Mouse (Mus musculus) intestine, embryonic 14.5 days (tissue): ENCODE data around the gene Nr5a2. TPM values are rescaled to one million over a fixed set of nuclear protein-coding genes. Genes with fewer than 3 reads are reported as not detected.

Experiments
- ATAC-seq: fragments of 200-750 bp; cut with Nextera tagmentation; replicated peaks from 2 replicates; pipeline ENCODE4 v1.8.0; 2017; ENCODE audit warnings: low read depth, moderate number of reproducible peaks, moderate TSS enrichment, moderate library complexity; ENCODE audit not compliant: low FRiP score, low TSS enrichment
- DNase-seq: peaks from one replicate; pipeline ENCODE4 v3.0.0-alpha.2; 2018; ENCODE audit warnings: low spot score
- H3K27ac ChIP-seq: fragments of 300-500 bp; sonication (generic); 2 replicates; pipeline ENCODE4 v1.5.1; 2014; ENCODE audit warnings: low read depth, mild to moderate bottlenecking, control low read depth
- H3K27me3 ChIP-seq: fragments of 300-500 bp; sonication (generic); replicated peaks from 2 replicates; pipeline ENCODE4 v1.6.1; 2014; ENCODE audit warnings: low read length, control low read depth; ENCODE audit not compliant: control insufficient read depth, insufficient read depth
- H3K36me3 ChIP-seq: fragments of 300-500 bp; sonication (generic); 2 replicates; pipeline ENCODE4 v1.6.1; 2014; ENCODE audit warnings: low read length, control low read depth; ENCODE audit not compliant: control insufficient read depth, insufficient read depth
- H3K4me1 ChIP-seq: fragments of 300-500 bp; sonication (generic); replicated peaks from 2 replicates; pipeline ENCODE4 v1.6.1; 2014; ENCODE audit warnings: low read length, control low read depth, mixed read lengths; ENCODE audit not compliant: control insufficient read depth, insufficient read depth
- H3K4me2 ChIP-seq: fragments of 300-500 bp; sonication (generic); 2 replicates; pipeline ENCODE4 v1.6.1; 2014; ENCODE audit warnings: low read length
- H3K4me3 ChIP-seq: fragments of 300-500 bp; sonication (generic); 2 replicates; pipeline ENCODE4 v1.5.1; 2014; ENCODE audit warnings: low read depth, low read length, control low read depth, mixed read lengths
- H3K9ac ChIP-seq: fragments of 300-500 bp; sonication (generic); 2 replicates; pipeline ENCODE4 v1.6.1; 2014; ENCODE audit warnings: mild to moderate bottlenecking, low read length
- H3K9me3 ChIP-seq: fragments of 300-500 bp; sonication (generic); 2 replicates; pipeline ENCODE4 v1.6.1; 2016; ENCODE audit warnings: low read length, control low read depth; ENCODE audit not compliant: control insufficient read depth
- WGBS: fragments of 180-500 bp; shearing (Covaris S2); extraction: QIAGEN DNeasy Blood & Tissue Kit; methylation state at CpG from one replicate; pipeline ENCODE4 v1.1.7; 2014; 5-methylcytosine and 5-hydroxymethylcytosine counted together
- polyA plus RNA-seq: library from polyadenylated mRNA; unstranded; fragments of >200 nt; fragmentation: Nextera tagmentation; extraction: Ambion mirVana; gene quantifications from 2 replicates; pipeline ENCODE4 v1.2.1, GENCODE M21; 2014

Nr5a2 gene
- polyA plus RNA-seq, 1 experiment from 2014 or later: 10.0 TPM

DNA sequence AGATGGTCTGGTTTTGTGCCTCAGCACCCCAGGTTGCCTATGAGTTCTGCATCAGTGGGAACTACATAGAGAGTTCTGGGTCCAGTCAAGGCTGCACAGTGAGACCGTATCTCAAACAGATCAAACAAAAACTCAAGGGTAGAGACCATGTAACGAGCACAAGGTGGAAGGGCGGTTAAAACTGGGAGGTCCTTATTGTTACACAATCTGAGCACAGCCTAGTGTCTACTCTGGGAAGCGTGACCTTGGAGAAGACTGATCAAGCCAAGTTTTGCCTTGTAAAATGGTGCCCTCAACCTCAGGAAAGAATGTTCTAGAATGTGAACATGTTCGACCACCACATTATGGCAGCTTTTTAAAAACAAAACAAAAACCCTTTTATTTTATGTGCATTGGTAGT, 12.8 kb upstream of the Nr5a2 start:
- H3K27ac ChIP-seq: no peak overlapping the region
- 86% methylated on average over 5 of the region's 5 CpGs for WGBS
- H3K9me3 ChIP-seq: no peaks in the 10 kb centered on the region

DNA sequence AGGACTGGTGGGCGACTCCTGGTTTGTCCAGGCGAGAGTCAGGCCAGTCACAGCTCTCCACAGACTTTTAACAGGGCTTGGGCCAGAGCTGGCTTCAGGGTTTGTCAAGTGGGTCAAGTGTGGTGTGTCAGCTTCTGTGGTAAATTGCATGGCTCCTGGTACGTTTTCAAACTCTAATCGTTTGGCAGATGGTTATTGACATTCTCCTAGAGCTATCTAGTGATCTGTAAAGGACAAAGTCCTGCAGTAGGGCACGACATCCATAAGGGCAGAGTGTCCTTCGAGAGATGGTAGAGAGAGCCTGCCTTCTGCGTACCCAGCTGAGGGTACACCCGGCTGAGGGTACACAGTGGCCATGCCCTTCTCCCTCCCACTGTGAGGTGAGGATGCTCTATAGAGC, 10.7 kb upstream of the Nr5a2 start:
- H3K9ac ChIP-seq: no peak overlapping the region
- H3K9me3 ChIP-seq: no peaks in the 10 kb centered on the region
- no peak overlapping the region for H3K4me3 ChIP-seq
- H3K4me2 ChIP-seq: no peak overlapping the region
- WGBS: 75% methylated on average over 8 of the region's 8 CpGs
- DNase-seq: no peak
- no peak for ATAC-seq
- H3K4me1 ChIP-seq: no peaks in the 10 kb centered on the region
- no peaks in the 10 kb centered on the region for H3K27me3 ChIP-seq
- no peak overlapping the region for H3K27ac ChIP-seq
- H3K36me3 ChIP-seq: no peaks in the 10 kb centered on the region

More for the DNA sequence above, 12.8 kb upstream of the Nr5a2 start:
- Histone ChIP-seq H3K36me3 (no peaks in the 10 kb centered on the region), H3K4me1 (no peaks in the 10 kb centered on the region), H3K4me2 (no peak overlapping the region), H3K9ac (no peak overlapping the region), H3K27me3 (no peaks in the 10 kb centered on the region), H3K4me3 (no peak overlapping the region)
- ATAC-seq (no peak), DNase-seq (no peak)

DNA sequence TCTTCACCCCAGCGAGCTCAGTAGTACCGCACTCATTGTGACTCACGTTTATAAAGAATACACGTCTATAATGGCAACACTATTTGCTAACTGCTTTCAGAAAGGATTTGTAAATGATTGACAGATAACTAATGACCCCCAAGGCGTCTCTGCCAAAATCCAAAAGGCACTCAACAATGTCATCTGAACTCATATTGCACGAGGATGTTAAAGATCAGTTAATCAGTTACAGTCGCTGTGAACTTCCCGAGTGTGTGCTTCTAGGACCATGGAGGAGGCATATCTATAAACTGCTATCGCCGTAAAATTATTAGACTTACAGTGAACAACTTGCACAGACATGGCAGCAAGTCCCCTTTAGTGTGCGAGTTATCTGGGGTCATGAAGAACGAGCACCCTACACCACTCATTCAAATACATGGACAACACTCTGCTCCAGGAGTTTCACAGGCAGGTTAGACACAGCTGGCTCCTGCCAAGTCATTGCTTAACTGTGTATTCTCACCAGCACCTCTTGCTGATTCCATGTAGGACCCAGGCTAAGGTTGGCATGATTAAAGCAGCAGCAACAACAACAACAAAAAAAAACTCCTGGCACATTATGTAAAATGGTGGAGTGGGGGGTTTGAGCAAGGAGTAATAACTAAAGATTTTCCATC, 6.6 kb upstream of the Nr5a2 start:
- H3K27ac ChIP-seq: no peak overlapping the region
- H3K9ac ChIP-seq: no peak overlapping the region
- H3K36me3 ChIP-seq: no peaks in the 10 kb centered on the region
- DNase-seq (no peak), ATAC-seq (no peak)
- no peaks in the 10 kb centered on the region for H3K9me3 ChIP-seq
- no peaks in the 10 kb centered on the region for H3K27me3 ChIP-seq
- H3K4me1 ChIP-seq: no peaks in the 10 kb centered on the region
- 68% methylated on average over 12 of the region's 12 CpGs for WGBS
- no peak overlapping the region for H3K4me3 ChIP-seq
- peak overlapping the region; percentile 8; the same call in 1 of the 2 replicates for H3K4me2 ChIP-seq

DNA sequence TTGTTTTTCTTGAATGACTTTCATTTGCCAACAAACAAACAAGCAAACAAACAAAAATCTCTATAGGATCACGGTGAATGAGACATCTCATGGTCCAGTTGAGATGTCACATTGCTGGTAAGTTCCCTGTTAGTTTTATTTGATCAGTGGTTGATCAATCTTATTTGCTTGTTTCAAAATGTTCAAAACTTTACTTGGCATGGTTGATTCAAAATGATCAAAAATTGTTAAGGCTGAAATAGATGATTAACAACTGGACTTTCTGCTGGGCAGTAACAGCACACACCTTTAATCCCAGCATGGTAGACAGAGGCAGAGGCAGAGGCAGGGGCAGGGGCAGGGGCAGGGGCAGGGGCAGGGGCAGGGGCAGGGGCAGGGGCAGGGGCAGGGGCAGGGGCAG, 757 bp downstream of the Nr5a2 start:
- 0 out of 2 replicates have a peak overlapping the region, but pooled peaks have one; percentile 44 for H3K27ac ChIP-seq
- ATAC-seq (no peak), DNase-seq (no peak)
- peaks cover 16% of the 10 kb centered on the region for H3K27me3 ChIP-seq
- H3K9ac ChIP-seq: peak overlapping the region; percentile 23
- 0 out of 2 replicates have a peak, but pooled peaks cover 3% of the 10 kb centered on the region for H3K4me1 ChIP-seq
- no peaks in the 10 kb centered on the region for H3K9me3 ChIP-seq
- no peaks in the 10 kb centered on the region for H3K36me3 ChIP-seq
- peak overlapping the region; percentile 39 for H3K4me2 ChIP-seq
- H3K4me3 ChIP-seq: peak overlapping the region; percentile 29
- 71% methylated on average over 1 of the region's 1 CpGs for WGBS

DNA sequence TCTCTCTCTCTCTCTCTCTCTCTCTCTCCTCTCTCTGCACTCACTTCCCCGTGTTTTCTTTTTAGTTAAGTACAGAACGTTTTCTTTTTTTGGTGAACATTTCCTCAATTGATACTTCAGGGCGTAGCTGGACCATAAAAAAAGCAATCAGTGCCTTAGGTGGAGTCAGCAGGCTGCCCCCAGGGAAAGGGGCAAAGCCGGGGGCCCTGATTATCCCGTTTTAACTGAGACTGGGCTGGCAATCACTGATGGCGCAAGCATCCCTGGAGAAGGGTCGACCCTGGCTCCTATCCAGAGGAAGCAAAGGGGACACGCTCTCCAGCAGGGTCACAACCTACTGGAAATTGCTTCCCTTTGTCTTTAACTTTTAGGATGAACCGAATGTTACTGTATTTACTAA, 1.6 kb downstream of the Nr5a2 start:
- H3K4me3 ChIP-seq: peak overlapping the region; percentile 29
- ATAC-seq (peak; percentile 41; the same call in 1 of the 2 replicates), DNase-seq (no peak)
- no peaks in the 10 kb centered on the region for H3K36me3 ChIP-seq
- WGBS: 6% methylated on average over 9 of the region's 9 CpGs
- peaks cover 25% of the 10 kb centered on the region for H3K27me3 ChIP-seq
- 0 out of 2 replicates have a peak, but pooled peaks cover 3% of the 10 kb centered on the region for H3K4me1 ChIP-seq
- H3K9me3 ChIP-seq: no peaks in the 10 kb centered on the region
- peak overlapping the region; percentile 39 for H3K4me2 ChIP-seq
- no peak overlapping the region for H3K27ac ChIP-seq
- peak overlapping the region; percentile 23; the same call in 1 of the 2 replicates for H3K9ac ChIP-seq

DNA sequence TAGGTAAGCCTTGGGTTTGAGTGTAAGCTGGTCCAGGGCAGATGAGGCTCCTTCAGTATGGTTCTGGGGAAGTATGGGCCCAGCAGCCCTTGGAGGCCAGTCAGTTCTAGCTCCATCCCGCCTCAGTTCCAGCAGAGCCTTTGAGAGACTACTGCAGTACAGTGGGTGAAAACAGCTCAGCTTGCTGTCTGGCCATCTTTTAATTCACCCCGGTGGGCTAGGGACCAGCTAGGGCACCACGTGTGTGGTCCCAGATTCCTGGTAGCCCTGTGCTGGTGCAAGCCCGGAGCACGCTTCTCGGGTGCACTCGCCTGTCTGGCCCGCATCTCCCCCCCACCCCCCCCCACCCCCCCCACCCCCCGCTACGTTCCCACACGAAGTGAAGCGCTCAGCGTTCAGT, 2.1 kb downstream of the Nr5a2 start:
- Histone ChIP-seq H3K27ac (peak overlapping the region; percentile 69), H3K27me3 (peaks cover 30% of the 10 kb centered on the region)
- WGBS: 2% methylated on average over 12 of the region's 13 CpGs

DNA sequence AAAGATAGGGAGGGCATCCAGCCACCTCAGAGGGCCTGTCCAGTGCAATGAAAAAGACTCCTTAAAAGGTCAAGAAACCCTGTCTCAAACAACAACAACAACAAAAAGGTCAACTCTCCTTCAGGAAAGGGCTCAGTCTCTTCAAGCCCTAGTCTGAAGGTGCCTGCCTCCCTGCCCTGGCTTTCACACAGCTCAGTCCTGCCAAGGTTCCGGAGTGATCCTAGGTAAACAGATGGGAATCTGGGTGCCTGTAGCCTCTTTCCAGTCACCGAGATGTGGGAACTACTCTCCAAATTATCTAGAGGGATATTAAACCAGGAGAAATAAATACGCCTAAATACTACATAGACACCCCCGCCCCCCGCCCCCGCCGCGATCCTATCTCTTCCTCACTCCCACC, 2.6 kb downstream of the Nr5a2 start:
- ATAC-seq (no peak), DNase-seq (no peak)
- 0 out of 2 replicates have a peak, but pooled peaks cover 3% of the 10 kb centered on the region for H3K4me1 ChIP-seq
- H3K4me2 ChIP-seq: peak overlapping the region; percentile 49
- H3K27ac ChIP-seq: peak overlapping the region; percentile 69
- H3K36me3 ChIP-seq: no peaks in the 10 kb centered on the region
- H3K9ac ChIP-seq: peak overlapping the region; percentile 47; the same call in 1 of the 2 replicates
- H3K9me3 ChIP-seq: no peaks in the 10 kb centered on the region
- H3K4me3 ChIP-seq: peak overlapping the region; percentile 28
- 26% methylated on average over 8 of the region's 8 CpGs for WGBS
- H3K27me3 ChIP-seq: peaks cover 34% of the 10 kb centered on the region

More for the DNA sequence above, 2.1 kb downstream of the Nr5a2 start:
- ATAC-seq (peak; percentile 17; the same call in 1 of the 2 replicates), DNase-seq (peak; percentile 59)
- H3K9me3 ChIP-seq: no peaks in the 10 kb centered on the region
- peak overlapping the region; percentile 28 for H3K4me3 ChIP-seq
- no peaks in the 10 kb centered on the region for H3K36me3 ChIP-seq
- peak overlapping the region; percentile 47; the same call in 1 of the 2 replicates for H3K9ac ChIP-seq
- H3K4me1 ChIP-seq: 0 out of 2 replicates have a peak, but pooled peaks cover 3% of the 10 kb centered on the region
- peak overlapping the region; percentile 49 for H3K4me2 ChIP-seq

DNA sequence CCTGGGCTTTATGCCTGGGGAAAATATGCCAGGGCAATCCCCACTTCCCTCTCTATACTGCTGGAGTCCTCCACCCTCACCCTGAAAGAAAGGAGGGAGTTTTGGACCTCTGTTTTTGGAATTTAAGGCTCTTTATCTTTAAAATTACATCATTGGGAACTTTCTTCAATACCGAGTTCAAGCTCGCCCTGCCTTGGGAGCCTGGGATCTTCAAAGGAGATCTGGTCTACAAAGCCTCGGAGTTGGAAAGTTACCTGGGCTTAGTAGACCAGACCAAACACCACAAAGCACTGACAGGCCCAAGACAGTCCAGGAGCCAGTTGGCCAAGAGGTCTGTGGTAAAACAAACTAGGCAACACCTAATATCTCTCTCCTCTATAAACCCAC, 6.1 kb downstream of the Nr5a2 start:
- Histone ChIP-seq H3K27ac (0 out of 2 replicates have a peak overlapping the region, but pooled peaks have one; percentile 22), H3K36me3 (no peaks in the 10 kb centered on the region), H3K9me3 (no peaks in the 10 kb centered on the region), H3K4me1 (0 out of 2 replicates have a peak, but pooled peaks cover 6% of the 10 kb centered on the region), H3K4me3 (no peak overlapping the region; the same call in 1 of the 2 replicates), H3K27me3 (peaks cover 67% of the 10 kb centered on the region), H3K9ac (no peak overlapping the region), H3K4me2 (peak overlapping the region; percentile 47)
- WGBS: 29% methylated on average over 3 of the region's 3 CpGs
- DNase-seq (no peak), ATAC-seq (no peak)
